Mouse (Mus musculus) retina, postnatal 1 day (tissue): ENCODE measurements around the gene Slc25a44.
A peak's percentile ranks its signal among the peaks of the same experiment; 100 is the strongest.

ENCODE experiments used
- DNase-seq: peaks from one replicate; pipeline ENCODE4 v3.0.0-alpha.2; 2012

Slc25a44 gene

GRCm38 (mm10) chr3:88449395-88450023 is 24.6 kb upstream of the Slc25a44 start:
- peak; percentile 76 for DNase-seq

- DNase-seq: no peak
Observed at GRCm38 (mm10) chr3:88448443-88448842, 23.5 kb upstream of the Slc25a44 start.

- DNase-seq: no peak
Observed at GRCm38 (mm10) chr3:88447676-88448183, 22.8 kb upstream of the Slc25a44 start.

- DNase-seq: no peak
Observed at GRCm38 (mm10) chr3:88446471-88447123, 21.7 kb upstream of the Slc25a44 start.

- no peak for DNase-seq
Observed at GRCm38 (mm10) chr3:88442888-88443287, 17.9 kb upstream of the Slc25a44 start.

GRCm38 (mm10) chr3:88442488-88442887 is 17.5 kb upstream of the Slc25a44 start:
- DNase-seq: no peak

- DNase-seq: peak; percentile 77
Observed at GRCm38 (mm10) chr3:88440500-88441381, 15.8 kb upstream of the Slc25a44 start.

- DNase-seq: no peak
Observed at GRCm38 (mm10) chr3:88439582-88439981, 14.6 kb upstream of the Slc25a44 start.

GRCm38 (mm10) chr3:88437454-88437853 is 12.5 kb upstream of the Slc25a44 start:
- no peak for DNase-seq

GRCm38 (mm10) chr3:88436395-88437201 is 11.7 kb upstream of the Slc25a44 start:
- peak; percentile 92 for DNase-seq

GRCm38 (mm10) chr3:88435515-88435914 is 10.6 kb upstream of the Slc25a44 start:
- no peak for DNase-seq

GRCm38 (mm10) chr3:88428639-88429038 is 3.7 kb upstream of the Slc25a44 start:
- DNase-seq: peak; percentile 44

GRCm38 (mm10) chr3:88427342-88427905 is 2.5 kb upstream of the Slc25a44 start:
- no peak for DNase-seq

- DNase-seq: no peak
Observed at GRCm38 (mm10) chr3:88425708-88426420, 925 bp upstream of the Slc25a44 start.

- no peak for DNase-seq
Observed at GRCm38 (mm10) chr3:88425330-88425689, 371 bp upstream of the Slc25a44 start.

GRCm38 (mm10) chr3:88422020-88422720 is 2.8 kb downstream of the Slc25a44 start:
- no peak for DNase-seq

GRCm38 (mm10) chr3:88420771-88421170 is 4.2 kb downstream of the Slc25a44 start:
- DNase-seq: no peak

- DNase-seq: no peak
Observed at GRCm38 (mm10) chr3:88418016-88418415, 6.9 kb downstream of the Slc25a44 start.

- no peak for DNase-seq
Observed at GRCm38 (mm10) chr3:88415668-88416067, 9.3 kb downstream of the Slc25a44 start.

GRCm38 (mm10) chr3:88412636-88413035 is 12.3 kb downstream of the Slc25a44 start:
- DNase-seq: no peak

- DNase-seq: no peak
Observed at GRCm38 (mm10) chr3:88411681-88412080, 13.3 kb downstream of the Slc25a44 start.
